Mouse (Mus musculus): Measurements from ENCODE around the gene Hcrtr2. TPM values are rescaled to one million over a fixed set of nuclear protein-coding genes. Genes with fewer than 3 reads are reported as not detected.

Hcrtr2 gene
- total RNA-seq (2021): not detected
- long read RNA-seq, experiment 1: 0 reads
- long read RNA-seq, experiment 2: 0 reads

- DNase-seq: no peak
These were observed at the start of gene Hcrtr2 for GRCm38 (mm10) chr9:76323756-76324155. Gene Hcrtr2, minus strand, starts transcription at chr9:76323856.

GRCm38 (mm10) chr9:76364874-76365273 lies 41.2 kb upstream of the Hcrtr2 start:
- no peak for DNase-seq

GRCm38 (mm10) chr9:76360374-76360773 lies 36.7 kb upstream of the Hcrtr2 start:
- DNase-seq: no peak

GRCm38 (mm10) chr9:76352346-76352745 lies 28.7 kb upstream of the Hcrtr2 start:
- DNase-seq: no peak

- no peak for DNase-seq
These were observed 23.6 kb upstream of the Hcrtr2 start for GRCm38 (mm10) chr9:76347298-76347697.

GRCm38 (mm10) chr9:76331081-76331480 lies 7.4 kb upstream of the Hcrtr2 start:
- no peak for DNase-seq

- DNase-seq: peak; percentile 10
These were observed 412 bp downstream of the Hcrtr2 start for GRCm38 (mm10) chr9:76323186-76323701.

GRCm38 (mm10) chr9:76322122-76323052 lies 1.3 kb downstream of the Hcrtr2 start:
- no peak for DNase-seq

- no peak for DNase-seq
These were observed 2.1 kb downstream of the Hcrtr2 start for GRCm38 (mm10) chr9:76321589-76321988.

GRCm38 (mm10) chr9:76320755-76321154 lies 2.9 kb downstream of the Hcrtr2 start:
- DNase-seq: no peak

- DNase-seq: no peak
These were observed 5.4 kb downstream of the Hcrtr2 start for GRCm38 (mm10) chr9:76318302-76318701.

GRCm38 (mm10) chr9:76315096-76315495 lies 8.6 kb downstream of the Hcrtr2 start:
- no peak for DNase-seq

GRCm38 (mm10) chr9:76313921-76314320 lies 9.7 kb downstream of the Hcrtr2 start:
- DNase-seq: no peak

GRCm38 (mm10) chr9:76312221-76312620 lies 11.4 kb downstream of the Hcrtr2 start:
- DNase-seq: no peak

- no peak for DNase-seq
These were observed 32.3 kb downstream of the Hcrtr2 start for GRCm38 (mm10) chr9:76291384-76291783.

- no peak for DNase-seq
These were observed 52.8 kb downstream of the Hcrtr2 start for GRCm38 (mm10) chr9:76270886-76271285.

GRCm38 (mm10) chr9:76257731-76258130 lies 65.9 kb downstream of the Hcrtr2 start:
- DNase-seq: no peak

GRCm38 (mm10) chr9:76252544-76252943 lies 71.1 kb downstream of the Hcrtr2 start:
- no peak for DNase-seq

GRCm38 (mm10) chr9:76252109-76252508 lies 71.5 kb downstream of the Hcrtr2 start:
- DNase-seq: no peak

- DNase-seq: no peak
These were observed 81.3 kb downstream of the Hcrtr2 start for GRCm38 (mm10) chr9:76242322-76242721.

GRCm38 (mm10) chr9:76237946-76238345 lies 85.7 kb downstream of the Hcrtr2 start:
- no peak for DNase-seq

GRCm38 (mm10) chr9:76237243-76237642 lies 86.4 kb downstream of the Hcrtr2 start:
- DNase-seq: no peak

GRCm38 (mm10) chr9:76236626-76237025 lies 87.0 kb downstream of the Hcrtr2 start:
- peak; percentile 39 for DNase-seq
